Mouse (Mus musculus): ENCODE data around the gene Cryzl2. TPM values are rescaled to one million over a fixed set of nuclear protein-coding genes. Genes with fewer than 3 reads are reported as not detected.
A peak's percentile ranks its signal among the peaks of the same experiment; 100 is the strongest.

The Cryzl2 gene
- polyA plus RNA-seq, 1 experiment from 2014 or later, result 8.6 TPM

- H3K27me3 ChIP-seq, result no peaks in the 10 kb centered on the region
- no peak overlapping the region for H3K4me3 ChIP-seq
- H3K4me1 ChIP-seq (replicated peaks), result peaks cover 36% of the 10 kb centered on the region
- 71% methylated on average over 13 of the region's 13 CpGs for WGBS
- H3K9me3 ChIP-seq, result no peaks in the 10 kb centered on the region
- H3K27ac ChIP-seq (replicated peaks), result no peak overlapping the region
- H3K36me3 ChIP-seq, result no peaks in the 10 kb centered on the region
- H3K9ac ChIP-seq, result no peak overlapping the region
- no peak for ATAC-seq (ENCODE audit: low FRiP score, low read depth)
- H3K4me2 ChIP-seq, result no peak overlapping the region
These were observed 13.6 kb upstream of the Cryzl2 start for GRCm38 (mm10) chr1:157444632-157445300.

GRCm38 (mm10) chr1:157445398-157445910, 12.9 kb upstream of the Cryzl2 start:
- H3K27me3 ChIP-seq, result no peaks in the 10 kb centered on the region
- H3K9ac ChIP-seq, result no peak overlapping the region
- no peaks in the 10 kb centered on the region for H3K9me3 ChIP-seq
- H3K27ac ChIP-seq (replicated peaks), result no peak overlapping the region
- H3K4me2 ChIP-seq, result no peak overlapping the region
- H3K4me3 ChIP-seq, result no peak overlapping the region
- 90% methylated on average over 6 of the region's 6 CpGs for WGBS
- ATAC-seq (ENCODE audit: low FRiP score, low read depth), result no peak
- H3K36me3 ChIP-seq, result no peaks in the 10 kb centered on the region
- peaks cover 37% of the 10 kb centered on the region for H3K4me1 ChIP-seq (replicated peaks)

- H3K4me1 ChIP-seq (replicated peaks), result peaks cover 37% of the 10 kb centered on the region
- no peak overlapping the region for H3K9ac ChIP-seq
- 53% methylated on average over 7 of the region's 7 CpGs for WGBS
- no peak overlapping the region for H3K4me3 ChIP-seq
- ATAC-seq (ENCODE audit: low FRiP score, low read depth), result no peak
- no peaks in the 10 kb centered on the region for H3K27me3 ChIP-seq
- H3K27ac ChIP-seq (replicated peaks), result no peak overlapping the region
- H3K4me2 ChIP-seq, result no peak overlapping the region
- H3K9me3 ChIP-seq, result no peaks in the 10 kb centered on the region
- H3K36me3 ChIP-seq, result no peaks in the 10 kb centered on the region
These were observed 12.1 kb upstream of the Cryzl2 start for GRCm38 (mm10) chr1:157446325-157446724.

- Histone ChIP-seq H3K4me1 (replicated peaks) (peaks cover 37% of the 10 kb centered on the region), H3K4me3 (no peak overlapping the region), H3K27ac (replicated peaks) (no peak overlapping the region), H3K9me3 (no peaks in the 10 kb centered on the region), H3K9ac (no peak overlapping the region), H3K27me3 (no peaks in the 10 kb centered on the region), H3K4me2 (no peak overlapping the region), H3K36me3 (no peaks in the 10 kb centered on the region)
- 36% methylated on average over 4 of the region's 4 CpGs for WGBS
- no peak for ATAC-seq (ENCODE audit: low FRiP score, low read depth)
These were observed 11.2 kb upstream of the Cryzl2 start for GRCm38 (mm10) chr1:157447142-157447541.

- WGBS, result 31% methylated on average over 7 of the region's 7 CpGs
- H3K27ac ChIP-seq (replicated peaks), result no peak overlapping the region
- no peak overlapping the region for H3K9ac ChIP-seq
- H3K4me2 ChIP-seq, result no peak overlapping the region
- ATAC-seq (ENCODE audit: low FRiP score, low read depth), result no peak
- H3K27me3 ChIP-seq, result no peaks in the 10 kb centered on the region
- H3K9me3 ChIP-seq, result no peaks in the 10 kb centered on the region
- no peaks in the 10 kb centered on the region for H3K36me3 ChIP-seq
- no peak overlapping the region for H3K4me3 ChIP-seq
- peaks cover 32% of the 10 kb centered on the region for H3K4me1 ChIP-seq (replicated peaks)
These were observed 10.1 kb upstream of the Cryzl2 start for GRCm38 (mm10) chr1:157448164-157448804.

GRCm38 (mm10) chr1:157448805-157449188, 9.6 kb upstream of the Cryzl2 start:
- no peak overlapping the region for H3K4me2 ChIP-seq
- H3K4me1 ChIP-seq (replicated peaks), result peaks cover 28% of the 10 kb centered on the region
- H3K9me3 ChIP-seq, result no peaks in the 10 kb centered on the region
- 75% methylated on average over 5 of the region's 5 CpGs for WGBS
- no peaks in the 10 kb centered on the region for H3K27me3 ChIP-seq
- no peak overlapping the region for H3K27ac ChIP-seq (replicated peaks)
- H3K4me3 ChIP-seq, result no peak overlapping the region
- no peaks in the 10 kb centered on the region for H3K36me3 ChIP-seq
- H3K9ac ChIP-seq, result no peak overlapping the region
- no peak for ATAC-seq (ENCODE audit: low FRiP score, low read depth)

- 15% methylated on average over 10 of the region's 10 CpGs for WGBS
- Histone ChIP-seq H3K9me3 (no peaks in the 10 kb centered on the region), H3K4me3 (peak overlapping the region; percentile 16; the same call in 1 of the 2 replicates), H3K27me3 (no peaks in the 10 kb centered on the region), H3K9ac (no peak overlapping the region), H3K4me2 (peak overlapping the region; percentile 51), H3K36me3 (no peaks in the 10 kb centered on the region), H3K4me1 (replicated peaks) (peaks cover 22% of the 10 kb centered on the region), H3K27ac (replicated peaks) (no peak overlapping the region)
- ATAC-seq (ENCODE audit: low FRiP score, low read depth), result no peak
These were observed 8.8 kb upstream of the Cryzl2 start for GRCm38 (mm10) chr1:157449532-157449931.

- no peak for ATAC-seq (ENCODE audit: low FRiP score, low read depth)
- 10% methylated on average over 21 of the region's 21 CpGs for WGBS
- H3K9ac ChIP-seq, result no peak overlapping the region
These were observed 8.3 kb upstream of the Cryzl2 start for GRCm38 (mm10) chr1:157449981-157450636.

GRCm38 (mm10) chr1:157452284-157452683, 6.1 kb upstream of the Cryzl2 start:
- Histone ChIP-seq H3K9me3 (no peaks in the 10 kb centered on the region), H3K27ac (replicated peaks) (no peak overlapping the region), H3K9ac (no peak overlapping the region), H3K36me3 (no peaks in the 10 kb centered on the region), H3K4me1 (replicated peaks) (peaks cover 14% of the 10 kb centered on the region), H3K4me2 (no peak overlapping the region), H3K4me3 (no peak overlapping the region), H3K27me3 (no peaks in the 10 kb centered on the region)
- 87% methylated on average over 3 of the region's 3 CpGs for WGBS
- no peak for ATAC-seq (ENCODE audit: low FRiP score, low read depth)

More at GRCm38 (mm10) chr1:157449981-157450636, 8.3 kb upstream of the Cryzl2 start:
- H3K9me3 ChIP-seq, result no peaks in the 10 kb centered on the region
- H3K36me3 ChIP-seq, result no peaks in the 10 kb centered on the region
- no peak overlapping the region for H3K27ac ChIP-seq (replicated peaks)
- H3K4me3 ChIP-seq, result peak overlapping the region; percentile 16
- H3K27me3 ChIP-seq, result no peaks in the 10 kb centered on the region
- H3K4me2 ChIP-seq, result peak overlapping the region; percentile 51
- H3K4me1 ChIP-seq (replicated peaks), result peaks cover 22% of the 10 kb centered on the region

- H3K36me3 ChIP-seq, result no peaks in the 10 kb centered on the region
- H3K9me3 ChIP-seq, result no peaks in the 10 kb centered on the region
- no peaks in the 10 kb centered on the region for H3K27me3 ChIP-seq
- 32% methylated on average over 5 of the region's 5 CpGs for WGBS
- no peak; the same call in 1 of the 2 replicates for ATAC-seq (ENCODE audit: low FRiP score, low read depth)
- H3K4me2 ChIP-seq, result no peak overlapping the region
- H3K4me3 ChIP-seq, result no peak overlapping the region
- H3K27ac ChIP-seq (replicated peaks), result no peak overlapping the region
- H3K4me1 ChIP-seq (replicated peaks), result peaks cover 14% of the 10 kb centered on the region
- no peak overlapping the region for H3K9ac ChIP-seq
These were observed 5.4 kb upstream of the Cryzl2 start for GRCm38 (mm10) chr1:157452759-157453549.

GRCm38 (mm10) chr1:157454876-157455275, 3.5 kb upstream of the Cryzl2 start:
- no peak for ATAC-seq (ENCODE audit: low FRiP score, low read depth)
- H3K4me3 ChIP-seq, result no peak overlapping the region
- no peak overlapping the region for H3K9ac ChIP-seq
- no peak overlapping the region for H3K4me2 ChIP-seq
- no peaks in the 10 kb centered on the region for H3K27me3 ChIP-seq
- no peaks in the 10 kb centered on the region for H3K9me3 ChIP-seq
- peaks cover 17% of the 10 kb centered on the region for H3K4me1 ChIP-seq (replicated peaks)
- 64% methylated on average over 6 of the region's 6 CpGs for WGBS
- H3K27ac ChIP-seq (replicated peaks), result no peak overlapping the region
- no peaks in the 10 kb centered on the region for H3K36me3 ChIP-seq

Measured in hindbrain, embryonic 15.5 days (tissue).